Mouse (Mus musculus) induced T-regulatory cell, adult 2 months (primary cell): Measurements from ENCODE around the gene Parp8.

Source experiments
- DNase-seq: peaks from one replicate; pipeline ENCODE4 v3.0.0-alpha.2; 2012; ENCODE audit warnings: low read depth

Gene Parp8

GRCm38 (mm10) chr13:116843937-116844336, 181.4 kb downstream of the Parp8 start:
- no peak for DNase-seq

- DNase-seq, result no peak
Observed at GRCm38 (mm10) chr13:116830984-116831383, 194.4 kb downstream of the Parp8 start.

DNA sequence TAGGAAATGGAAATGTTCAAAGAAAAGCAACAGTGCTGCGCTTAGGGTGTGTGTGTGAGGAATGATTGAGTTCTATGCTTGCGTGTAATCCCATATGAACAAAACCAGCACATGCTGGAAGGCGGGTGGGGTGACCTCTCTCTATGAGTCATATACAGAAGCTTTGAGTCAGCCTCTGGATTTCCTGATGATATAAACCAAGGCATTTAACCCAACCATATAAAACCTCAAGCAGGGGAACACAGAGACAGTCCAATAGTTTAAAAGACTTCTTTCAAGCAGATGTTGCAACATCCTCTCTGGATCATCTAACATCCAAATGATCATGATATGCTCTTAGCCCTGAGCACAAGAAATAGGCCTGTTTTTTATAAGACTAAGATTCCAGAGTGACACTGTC, 196.3 kb downstream of the Parp8 start:
- DNase-seq, result no peak

DNA sequence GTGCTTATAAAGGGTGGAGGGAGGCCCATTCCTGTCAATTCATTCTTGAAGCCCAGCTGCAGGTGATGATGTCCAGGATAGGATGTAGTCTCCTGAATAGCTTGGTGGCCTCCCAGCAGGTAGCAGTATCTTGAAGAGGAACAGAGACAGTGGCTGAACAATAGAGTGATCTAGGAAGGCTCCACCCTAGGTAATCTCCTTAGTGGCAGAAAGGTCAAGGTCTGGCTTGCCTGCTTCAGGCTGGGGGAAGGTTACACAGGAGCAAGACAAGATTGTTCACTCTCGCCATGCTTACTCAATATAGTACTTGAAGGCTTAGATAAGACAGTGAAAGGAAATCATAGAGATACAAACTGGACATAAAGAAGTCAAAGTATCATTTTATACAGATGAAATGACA, 213.9 kb downstream of the Parp8 start:
- no peak for DNase-seq
